Mouse (Mus musculus): ENCODE data around the gene Ndufs3.

The Ndufs3 gene

GRCm38 (mm10) chr2:90847681-90848050 lies 57.0 kb downstream of the Ndufs3 start:
- H3K36me3 ChIP-seq (ENCODE audit: control insufficient read depth, insufficient read depth, low read length, poor library complexity, severe bottlenecking) = 0 out of 2 replicates have a peak, but pooled peaks cover 3% of the 10 kb centered on the region
- peak; percentile 8 for DNase-seq (ENCODE audit: low read depth, low spot score)
- no peaks in the 10 kb centered on the region for H3K27me3 ChIP-seq (ENCODE audit: control insufficient read depth, insufficient read depth, low read length, poor library complexity, severe bottlenecking)

- peak; percentile 98 for DNase-seq (ENCODE audit: low read depth, low spot score)
- Histone ChIP-seq H3K27me3 (ENCODE audit: control insufficient read depth, insufficient read depth, low read length, poor library complexity, severe bottlenecking) (no peaks in the 10 kb centered on the region), H3K36me3 (ENCODE audit: control insufficient read depth, insufficient read depth, low read length, poor library complexity, severe bottlenecking) (no peaks in the 10 kb centered on the region)
Observed at GRCm38 (mm10) chr2:90846955-90847680, 57.5 kb downstream of the Ndufs3 start, which contains the start of gene Mtch2. TSS of gene Mtch2 (plus strand) at chr2:90847155.

GRCm38 (mm10) chr2:90846597-90846954 lies 58.1 kb downstream of the Ndufs3 start:
- DNase-seq (ENCODE audit: low read depth, low spot score) = no peak
- Histone ChIP-seq H3K36me3 (ENCODE audit: control insufficient read depth, insufficient read depth, low read length, poor library complexity, severe bottlenecking) (no peaks in the 10 kb centered on the region), H3K27me3 (ENCODE audit: control insufficient read depth, insufficient read depth, low read length, poor library complexity, severe bottlenecking) (no peaks in the 10 kb centered on the region)

- peak; percentile 4 for DNase-seq (ENCODE audit: low read depth, low spot score)
Observed at GRCm38 (mm10) chr2:90846171-90846570, 58.5 kb downstream of the Ndufs3 start.

GRCm38 (mm10) chr2:90845234-90845633 lies 59.4 kb downstream of the Ndufs3 start:
- no peak for DNase-seq (ENCODE audit: low read depth, low spot score)
- H3K27me3 ChIP-seq (ENCODE audit: control insufficient read depth, insufficient read depth, low read length, poor library complexity, severe bottlenecking) = no peaks in the 10 kb centered on the region
- no peaks in the 10 kb centered on the region for H3K36me3 ChIP-seq (ENCODE audit: control insufficient read depth, insufficient read depth, low read length, poor library complexity, severe bottlenecking)

More at GRCm38 (mm10) chr2:90846171-90846570, 58.5 kb downstream of the Ndufs3 start:
- no peaks in the 10 kb centered on the region for H3K27me3 ChIP-seq (ENCODE audit: control insufficient read depth, insufficient read depth, low read length, poor library complexity, severe bottlenecking)
- no peaks in the 10 kb centered on the region for H3K36me3 ChIP-seq (ENCODE audit: control insufficient read depth, insufficient read depth, low read length, poor library complexity, severe bottlenecking)

Measured in splenic B cell, adult 2 months (primary cell).